Mouse (Mus musculus) midbrain, embryonic 13.5 days (tissue): ENCODE results near the gene Pla2g6. TPM values are rescaled to one million over a fixed set of nuclear protein-coding genes. Genes with fewer than 3 reads are reported as not detected.

Experiments used
- ATAC-seq: fragments of 200-750 bp; cut with Nextera tagmentation; 2 replicates; pipeline ENCODE4 v1.8.0; 2017; ENCODE audit warnings: mild to moderate bottlenecking, moderate TSS enrichment, moderate library complexity
- H3K27ac ChIP-seq: fragments of 300-500 bp; sonication (generic); 2 replicates; pipeline ENCODE4 v1.5.1; 2015; ENCODE audit warnings: inconsistent platforms, mild to moderate bottlenecking, moderate library complexity
- H3K27me3 ChIP-seq: fragments of 300-500 bp; sonication (generic); 2 replicates; pipeline ENCODE4 v1.6.1; 2015; ENCODE audit warnings: mild to moderate bottlenecking, inconsistent platforms
- H3K36me3 ChIP-seq: fragments of 300-500 bp; sonication (generic); 2 replicates; pipeline ENCODE4 v1.6.1; 2015; ENCODE audit warnings: mild to moderate bottlenecking, inconsistent platforms
- H3K4me1 ChIP-seq: fragments of 300-500 bp; sonication (generic); replicated peaks from 2 replicates; pipeline ENCODE4 v1.6.1; 2015; ENCODE audit warnings: inconsistent platforms
- H3K4me2 ChIP-seq: fragments of 300-500 bp; sonication (generic); replicated peaks from 2 replicates; pipeline ENCODE4 v1.6.1; 2015; ENCODE audit warnings: moderate library complexity, mild to moderate bottlenecking, inconsistent platforms
- H3K4me3 ChIP-seq: fragments of 300-500 bp; sonication (generic); replicated peaks from 2 replicates; pipeline ENCODE4 v1.5.1; 2015; ENCODE audit warnings: mild to moderate bottlenecking, inconsistent platforms
- H3K9ac ChIP-seq: fragments of 300-500 bp; sonication (generic); replicated peaks from 2 replicates; pipeline ENCODE4 v1.6.1; 2015; ENCODE audit warnings: mild to moderate bottlenecking, inconsistent platforms
- H3K9me3 ChIP-seq: fragments of 300-500 bp; sonication (generic); 2 replicates; pipeline ENCODE4 v1.6.1; 2016; ENCODE audit warnings: mild to moderate bottlenecking, inconsistent platforms
- WGBS: fragments of 180-500 bp; shearing (Covaris S2); methylation state at CpG from one replicate; pipeline ENCODE4 v1.1.7; 2015; 5-methylcytosine and 5-hydroxymethylcytosine counted together
- polyA plus RNA-seq: library from polyadenylated mRNA; unstranded; fragments of >200 nt; fragmentation: Nextera tagmentation; extraction: Ambion mirVana; gene quantifications from 2 replicates; pipeline ENCODE4 v1.2.1, GENCODE M21; 2015

Gene Pla2g6
- polyA plus RNA-seq, 1 experiment from 2014 or later: 43.3 TPM

GRCm38 (mm10) chr15:79328939-79329275 is 717 bp upstream of the Pla2g6 start:
- H3K27me3 ChIP-seq: no peaks in the 10 kb centered on the region
- no peak overlapping the region for H3K9ac ChIP-seq
- H3K36me3 ChIP-seq: no peaks in the 10 kb centered on the region
- peak overlapping the region; percentile 74; the same call in 1 of the 2 replicates for H3K4me2 ChIP-seq
- 93% methylated on average over 4 of the region's 4 CpGs for WGBS
- ATAC-seq: no peak
- peaks cover 27% of the 10 kb centered on the region for H3K4me1 ChIP-seq
- no peak overlapping the region for H3K27ac ChIP-seq
- no peak overlapping the region for H3K4me3 ChIP-seq
- H3K9me3 ChIP-seq: no peaks in the 10 kb centered on the region

- H3K9ac ChIP-seq: peak overlapping the region; percentile 75
- H3K27me3 ChIP-seq: no peaks in the 10 kb centered on the region
- H3K9me3 ChIP-seq: no peaks in the 10 kb centered on the region
- peaks cover 27% of the 10 kb centered on the region for H3K4me1 ChIP-seq
- WGBS: 6% methylated on average over 20 of the region's 20 CpGs
- no peaks in the 10 kb centered on the region for H3K36me3 ChIP-seq
- peak overlapping the region; percentile 49 for H3K4me3 ChIP-seq
- peak overlapping the region; percentile 74 for H3K4me2 ChIP-seq
- ATAC-seq: peak; percentile 24; the same call in 1 of the 2 replicates
- peak overlapping the region; percentile 89 for H3K27ac ChIP-seq
Observed at GRCm38 (mm10) chr15:79326971-79327961, 924 bp downstream of the Pla2g6 start.

GRCm38 (mm10) chr15:79326264-79326663 is 1.9 kb downstream of the Pla2g6 start:
- Histone ChIP-seq H3K4me1 (peaks cover 27% of the 10 kb centered on the region), H3K36me3 (no peaks in the 10 kb centered on the region), H3K9me3 (no peaks in the 10 kb centered on the region), H3K4me2 (peak overlapping the region; percentile 22; the same call in 1 of the 2 replicates), H3K27ac (0 out of 2 replicates have a peak overlapping the region, but pooled peaks have one; percentile 89), H3K27me3 (no peaks in the 10 kb centered on the region), H3K4me3 (no peak overlapping the region), H3K9ac (no peak overlapping the region)
- 73% methylated on average over 4 of the region's 4 CpGs for WGBS
- no peak for ATAC-seq

GRCm38 (mm10) chr15:79325742-79326141 is 2.4 kb downstream of the Pla2g6 start:
- H3K9me3 ChIP-seq: no peaks in the 10 kb centered on the region
- peaks cover 27% of the 10 kb centered on the region for H3K4me1 ChIP-seq
- no peaks in the 10 kb centered on the region for H3K27me3 ChIP-seq
- no peak overlapping the region for H3K27ac ChIP-seq
- 0 out of 2 replicates have a peak overlapping the region, but pooled peaks have one; percentile 28 for H3K9ac ChIP-seq
- WGBS: 84% methylated on average over 3 of the region's 3 CpGs
- no peak for ATAC-seq
- 0 out of 2 replicates have a peak overlapping the region, but pooled peaks have one; percentile 22 for H3K4me2 ChIP-seq
- H3K36me3 ChIP-seq: no peaks in the 10 kb centered on the region
- no peak overlapping the region for H3K4me3 ChIP-seq

GRCm38 (mm10) chr15:79324373-79324772 is 3.8 kb downstream of the Pla2g6 start:
- ATAC-seq: no peak
- Histone ChIP-seq H3K27ac (0 out of 2 replicates have a peak overlapping the region, but pooled peaks have one; percentile 10), H3K27me3 (no peaks in the 10 kb centered on the region), H3K36me3 (no peaks in the 10 kb centered on the region), H3K4me2 (no peak overlapping the region), H3K9me3 (no peaks in the 10 kb centered on the region), H3K4me3 (no peak overlapping the region), H3K4me1 (peaks cover 27% of the 10 kb centered on the region), H3K9ac (no peak overlapping the region)
- 77% methylated on average over 3 of the region's 3 CpGs for WGBS

- no peaks in the 10 kb centered on the region for H3K27me3 ChIP-seq
- 0 out of 2 replicates have a peak overlapping the region, but pooled peaks have one; percentile 10 for H3K27ac ChIP-seq
- H3K4me3 ChIP-seq: no peak overlapping the region
- H3K36me3 ChIP-seq: no peaks in the 10 kb centered on the region
- 83% methylated on average over 4 of the region's 4 CpGs for WGBS
- no peak for ATAC-seq
- no peaks in the 10 kb centered on the region for H3K9me3 ChIP-seq
- H3K9ac ChIP-seq: no peak overlapping the region
- H3K4me2 ChIP-seq: no peak overlapping the region
- peaks cover 27% of the 10 kb centered on the region for H3K4me1 ChIP-seq
Observed at GRCm38 (mm10) chr15:79323791-79324155, 4.4 kb downstream of the Pla2g6 start.

GRCm38 (mm10) chr15:79322991-79323790 is 5.0 kb downstream of the Pla2g6 start:
- H3K27me3 ChIP-seq: no peaks in the 10 kb centered on the region
- H3K27ac ChIP-seq: no peak overlapping the region
- ATAC-seq: no peak
- WGBS: 80% methylated on average over 6 of the region's 6 CpGs
- H3K4me2 ChIP-seq: no peak overlapping the region
- H3K9me3 ChIP-seq: no peaks in the 10 kb centered on the region
- H3K9ac ChIP-seq: no peak overlapping the region
- no peak overlapping the region for H3K4me3 ChIP-seq
- H3K4me1 ChIP-seq: peaks cover 27% of the 10 kb centered on the region
- H3K36me3 ChIP-seq: no peaks in the 10 kb centered on the region

- ATAC-seq: no peak
Observed at GRCm38 (mm10) chr15:79322281-79322990, 5.8 kb downstream of the Pla2g6 start.

GRCm38 (mm10) chr15:79321733-79322190 is 6.4 kb downstream of the Pla2g6 start:
- ATAC-seq: no peak
- Histone ChIP-seq H3K4me1 (peaks cover 18% of the 10 kb centered on the region), H3K27me3 (no peaks in the 10 kb centered on the region), H3K9ac (no peak overlapping the region), H3K36me3 (peaks cover 8% of the 10 kb centered on the region), H3K27ac (no peak overlapping the region), H3K4me2 (no peak overlapping the region), H3K9me3 (no peaks in the 10 kb centered on the region), H3K4me3 (no peak overlapping the region)
- 84% methylated on average over 5 of the region's 5 CpGs for WGBS

More at GRCm38 (mm10) chr15:79322281-79322990, 5.8 kb downstream of the Pla2g6 start:
- no peak overlapping the region for H3K4me3 ChIP-seq
- H3K9ac ChIP-seq: no peak overlapping the region
- no peak overlapping the region for H3K27ac ChIP-seq
- H3K9me3 ChIP-seq: no peaks in the 10 kb centered on the region
- peaks cover 3% of the 10 kb centered on the region; the same call in 1 of the 2 replicates for H3K36me3 ChIP-seq
- H3K4me1 ChIP-seq: peaks cover 25% of the 10 kb centered on the region
- no peak overlapping the region for H3K4me2 ChIP-seq
- WGBS: 83% methylated on average over 11 of the region's 11 CpGs
- H3K27me3 ChIP-seq: no peaks in the 10 kb centered on the region

- H3K27me3 ChIP-seq: no peaks in the 10 kb centered on the region
- H3K36me3 ChIP-seq: peaks cover 36% of the 10 kb centered on the region
- 83% methylated on average over 8 of the region's 8 CpGs for WGBS
- ATAC-seq: no peak
- no peak overlapping the region for H3K4me2 ChIP-seq
- H3K4me1 ChIP-seq: no peaks in the 10 kb centered on the region
- H3K4me3 ChIP-seq: no peak overlapping the region
- H3K9me3 ChIP-seq: no peaks in the 10 kb centered on the region
- no peak overlapping the region for H3K9ac ChIP-seq
- no peak overlapping the region for H3K27ac ChIP-seq
Observed at GRCm38 (mm10) chr15:79313848-79314369, 14.3 kb downstream of the Pla2g6 start.

GRCm38 (mm10) chr15:79307861-79308260 is 20.3 kb downstream of the Pla2g6 start:
- Histone ChIP-seq H3K36me3 (peaks cover 56% of the 10 kb centered on the region), H3K4me1 (no peaks in the 10 kb centered on the region), H3K4me3 (no peak overlapping the region), H3K27ac (no peak overlapping the region), H3K27me3 (no peaks in the 10 kb centered on the region), H3K9me3 (no peaks in the 10 kb centered on the region), H3K9ac (no peak overlapping the region), H3K4me2 (no peak overlapping the region)
- WGBS: 75% methylated on average over 4 of the region's 4 CpGs
- no peak for ATAC-seq
